Mouse (Mus musculus) spleen, adult 2 months (tissue): ENCODE data around the gene Keg1.

ENCODE experiments used
- CTCF ChIP-seq: fragments of 200-500 bp; IDR thresholded peaks from 2 replicates; pipeline ENCODE4 v1.5.1; 2011; ENCODE audit warnings: mild to moderate bottlenecking, inconsistent platforms; ENCODE audit not compliant: insufficient read depth, insufficient read length, insufficient replicate concordance; ENCODE audit errors: extremely low read depth
- POLR2A ChIP-seq: fragments of 200-500 bp; IDR thresholded peaks from 2 replicates; pipeline ENCODE4 v1.6.1; 2011; ENCODE audit warnings: low read depth, low read length, inconsistent platforms

- TF ChIP-seq CTCF (no peak), POLR2A (no peak)
Observed at GRCm38 (mm10) chr19:12649511-12649910, 46.1 kb upstream of the Keg1 start.
